Mouse (Mus musculus) T-cell, adult 2 months (primary cell): ENCODE data around the gene Mafg.
A peak's percentile ranks its signal among the peaks of the same experiment; 100 is the strongest.

Experiments used
- DNase-seq: peaks from one replicate; pipeline ENCODE4 v3.0.0; 2022; ENCODE audit warnings: low spot score

Gene Mafg

DNA sequence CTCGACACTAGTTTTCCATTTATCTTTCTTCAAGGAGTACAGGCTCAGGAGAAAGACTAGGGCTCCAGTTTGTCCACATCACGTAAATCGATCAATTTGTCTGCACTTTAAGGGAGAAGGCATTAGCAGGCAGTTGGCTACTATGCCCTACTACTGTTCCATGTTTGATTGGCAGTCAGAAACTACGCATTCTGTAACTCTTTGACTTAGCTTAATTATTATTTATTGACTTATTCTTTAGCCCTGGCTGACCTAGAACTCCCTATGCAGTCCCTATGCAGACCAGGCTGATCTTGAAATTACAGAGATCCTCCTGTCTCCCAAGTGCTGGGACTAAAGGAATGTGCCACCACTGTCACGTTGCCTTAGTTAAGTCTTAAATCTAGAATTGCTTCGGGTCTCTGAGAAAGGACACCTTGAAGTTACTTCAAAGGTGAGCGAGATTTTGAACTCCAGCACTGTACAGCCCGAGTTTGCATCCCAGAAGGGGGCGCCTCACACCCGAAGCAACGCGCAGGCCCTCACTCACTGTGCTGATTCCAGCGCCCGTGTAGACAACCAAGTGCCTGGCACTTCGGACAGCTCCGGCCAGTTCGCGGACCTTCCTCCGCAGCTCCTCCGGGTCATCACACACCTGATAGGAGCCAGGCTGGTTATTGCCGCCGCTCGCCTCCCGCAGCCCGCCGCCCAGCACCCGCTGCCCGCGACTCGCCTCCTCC lies 9.3 kb downstream of the Mafg start:
- peak; percentile 74 for DNase-seq

GRCm38 (mm10) chr11:120622805-120623204 lies 10.6 kb downstream of the Mafg start:
- DNase-seq, result no peak

DNA sequence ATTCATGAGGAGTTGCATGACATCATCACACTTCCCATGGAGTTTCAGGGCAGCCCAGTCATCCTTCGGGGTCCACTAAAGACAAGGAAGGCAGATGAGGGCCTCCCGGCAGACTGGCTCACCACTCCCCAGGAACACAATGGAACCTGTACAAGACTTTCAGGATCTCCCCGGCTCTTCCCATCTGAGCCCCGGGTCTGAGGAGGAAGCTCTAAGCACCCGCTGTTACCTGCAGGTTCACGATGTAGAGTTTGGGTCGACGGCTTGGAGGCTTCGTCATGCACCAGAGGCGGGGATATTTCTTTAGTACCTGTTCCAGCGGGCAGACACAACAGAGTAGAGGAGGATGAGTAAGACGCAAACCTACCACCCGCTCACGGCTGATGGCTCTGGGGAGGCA lies 13.2 kb downstream of the Mafg start:
- no peak for DNase-seq

DNA sequence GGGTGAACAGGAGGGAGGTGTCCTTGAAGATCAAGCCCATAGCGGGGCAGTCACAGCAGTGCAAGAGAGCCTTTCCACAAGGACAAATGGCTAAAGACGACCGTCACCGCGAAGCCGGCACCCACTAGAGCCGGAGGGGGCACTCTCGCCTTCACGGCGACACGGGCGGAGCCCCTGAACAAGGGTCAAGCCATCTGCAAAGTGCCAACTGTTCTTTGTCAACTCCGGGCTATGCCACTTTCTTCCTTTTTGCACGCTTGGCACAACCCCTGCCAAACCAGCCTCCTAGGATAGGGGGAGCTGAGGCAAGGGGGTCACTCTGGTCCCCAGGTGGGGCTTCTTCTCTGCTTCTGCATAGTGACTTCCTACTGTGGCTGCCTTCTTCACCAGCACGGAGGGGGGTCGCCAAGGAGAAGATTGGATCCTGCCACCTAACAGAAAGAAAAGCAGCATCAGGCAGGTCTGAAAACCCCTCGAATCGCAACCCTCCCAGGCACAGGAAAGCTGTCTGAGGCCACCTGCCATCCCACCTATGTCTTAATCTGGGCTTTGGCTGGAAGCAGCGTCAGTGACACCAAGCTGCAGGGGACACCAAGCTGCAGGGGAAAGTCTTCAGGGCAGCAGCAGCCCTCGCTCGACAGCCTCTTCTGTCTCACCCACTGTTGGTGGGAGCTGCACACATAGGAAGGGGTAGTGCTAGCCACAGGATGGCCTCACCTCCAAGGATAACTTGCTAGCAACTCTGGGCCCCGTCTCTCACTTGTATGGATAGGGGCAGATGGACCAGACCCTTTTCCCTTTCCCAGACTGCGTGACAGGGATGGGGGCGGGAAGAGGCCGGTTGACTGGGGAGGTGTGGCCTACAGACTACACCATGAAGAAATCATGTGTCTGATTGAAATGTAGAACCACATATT lies 14.5 kb downstream of the Mafg start:
- DNase-seq, result no peak

GRCm38 (mm10) chr11:120617519-120618112 lies 15.8 kb downstream of the Mafg start, which contains the start of gene Pcyt2:
TSS of gene Pcyt2 (minus strand) at chr11:120617936.
- peak; percentile 92 for DNase-seq

DNA sequence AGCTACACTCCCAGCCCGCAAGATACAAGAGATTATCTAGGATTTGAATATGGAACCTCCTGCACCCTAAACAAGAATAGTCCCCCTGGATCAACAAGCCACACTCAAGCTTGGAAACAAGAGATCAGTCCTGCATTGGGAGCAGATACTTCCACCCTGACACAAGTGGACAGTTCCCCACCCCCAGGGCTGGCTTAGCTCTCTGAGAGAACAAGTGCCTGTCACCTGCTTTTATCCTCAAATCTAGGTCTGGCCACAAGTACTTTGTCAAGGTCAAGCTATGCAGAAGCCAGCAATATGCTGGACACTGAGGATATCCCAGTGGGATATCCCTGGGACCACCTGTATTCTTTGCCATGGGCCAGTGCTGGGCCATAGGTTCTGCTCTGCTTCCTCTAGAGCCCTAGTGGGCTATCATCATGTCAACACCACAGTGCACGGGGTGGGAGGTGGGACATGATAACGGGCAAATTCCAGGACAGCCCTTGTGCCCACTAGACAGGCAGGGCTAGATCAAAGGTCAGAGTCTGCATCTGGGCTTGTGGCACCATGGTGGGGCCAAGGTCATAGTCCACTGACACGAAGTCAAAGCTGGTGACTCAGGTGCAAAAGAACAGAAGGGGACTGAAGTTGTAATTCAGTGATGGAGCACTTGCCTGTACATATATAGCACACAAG lies 16.6 kb downstream of the Mafg start:
- no peak for DNase-seq

DNA sequence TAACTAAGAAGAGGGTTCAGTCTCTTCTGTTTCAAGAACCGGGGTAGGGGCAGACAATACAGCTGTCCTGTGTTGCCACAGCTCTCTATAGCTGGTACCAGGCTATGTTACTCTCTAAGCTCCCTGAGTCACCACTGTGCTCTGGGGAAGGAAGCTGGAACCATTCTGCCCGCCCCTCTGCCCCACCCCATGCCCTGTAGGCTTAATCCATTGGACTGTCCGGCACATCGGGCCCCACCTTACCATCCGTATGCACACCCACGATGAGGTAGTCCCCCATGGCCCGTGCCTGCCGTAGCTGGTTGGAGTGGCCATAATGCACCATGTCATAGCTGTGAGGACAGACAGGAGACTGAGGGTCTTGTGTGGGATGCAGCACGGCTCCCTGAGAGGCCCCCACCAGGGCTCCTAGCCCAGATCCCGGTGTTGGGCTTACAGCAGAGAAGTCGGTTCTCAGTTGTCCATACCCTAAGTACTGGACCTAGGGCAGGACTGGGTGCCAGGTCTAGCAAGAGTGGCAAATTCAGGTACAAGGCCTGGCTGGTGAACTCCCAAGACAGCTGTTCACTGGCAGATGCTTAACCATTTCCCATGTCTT lies 17.7 kb downstream of the Mafg start:
- DNase-seq, result no peak

GRCm38 (mm10) chr11:120615167-120615566 lies 18.2 kb downstream of the Mafg start:
- no peak for DNase-seq

DNA sequence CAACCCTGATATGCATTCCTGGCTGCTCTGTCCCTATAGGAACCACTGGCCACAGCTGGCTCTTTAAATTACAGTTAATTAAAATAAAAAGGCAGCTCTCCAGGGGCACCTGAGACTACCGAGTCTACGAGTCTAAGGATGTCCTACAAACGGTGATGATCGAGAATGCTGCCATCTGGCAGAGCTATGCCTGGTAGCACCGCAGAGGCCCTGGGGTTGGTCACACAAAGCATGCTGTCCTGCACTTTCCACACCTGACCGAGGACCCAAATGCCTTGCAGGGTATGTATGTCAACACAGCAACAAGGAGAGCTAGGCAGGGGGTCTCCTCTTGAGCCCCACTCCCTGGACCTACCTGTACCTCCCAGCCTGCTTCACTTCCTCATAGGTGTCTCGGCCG lies 19.4 kb downstream of the Mafg start:
- no peak for DNase-seq

- DNase-seq, result no peak
Observed at GRCm38 (mm10) chr11:120613481-120613972, 19.9 kb downstream of the Mafg start.

- DNase-seq, result peak; percentile 77
Observed at GRCm38 (mm10) chr11:120612763-120613162, 20.6 kb downstream of the Mafg start.

DNA sequence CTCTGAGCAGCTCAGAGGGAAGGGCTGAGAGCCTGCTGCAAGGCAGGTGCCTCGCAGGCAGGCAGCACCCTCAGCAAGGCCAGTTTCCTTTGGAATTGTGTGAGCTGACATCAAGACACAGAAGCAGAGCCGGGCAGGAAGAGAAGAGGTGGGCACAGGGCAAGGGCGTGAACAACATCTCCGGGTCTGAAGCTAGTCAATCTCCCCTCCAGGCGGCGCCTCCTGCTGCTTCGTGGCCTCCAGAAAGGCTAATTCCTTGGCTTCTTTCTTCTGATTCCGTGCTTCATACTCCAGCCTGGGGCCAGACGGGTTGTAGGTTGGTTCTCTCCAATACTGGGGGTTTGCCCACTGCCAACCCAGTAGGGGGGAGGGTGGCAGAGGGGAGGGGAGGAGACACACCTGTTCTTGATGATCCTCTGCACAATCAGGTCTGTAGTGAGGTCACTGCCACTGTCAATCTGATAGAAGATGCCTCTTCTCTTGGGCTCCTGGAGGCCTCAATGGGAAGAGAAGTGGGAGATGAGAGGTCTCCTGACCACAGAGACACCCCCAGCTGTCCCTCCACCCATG lies 22.8 kb downstream of the Mafg start:
- DNase-seq, result no peak

GRCm38 (mm10) chr11:120609250-120609649 lies 24.1 kb downstream of the Mafg start:
- no peak for DNase-seq

- DNase-seq, result no peak
Observed at GRCm38 (mm10) chr11:120608241-120609034, 25.0 kb downstream of the Mafg start, which contains the start of gene Npb. TSS of gene Npb (plus strand) at chr11:120608477.

DNA sequence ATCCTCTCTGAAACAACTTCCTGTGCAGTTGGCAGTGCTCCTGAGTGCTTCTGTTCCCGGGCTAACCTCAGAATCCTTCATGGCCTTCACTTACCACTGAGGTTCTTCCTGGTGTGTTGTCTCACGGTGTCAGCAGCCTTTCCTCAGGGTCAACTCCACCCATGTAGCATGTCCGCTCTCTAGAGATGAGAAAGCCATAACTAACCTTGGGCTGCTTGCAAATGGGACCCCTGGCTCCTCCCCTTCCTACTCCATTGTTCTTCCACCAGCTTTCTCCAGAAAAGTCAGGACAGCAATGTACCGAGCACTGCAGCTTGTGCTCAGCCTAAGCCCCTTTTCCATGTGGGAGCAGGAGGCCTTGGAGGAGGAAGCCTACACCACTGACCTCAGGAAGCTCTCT lies 26.6 kb downstream of the Mafg start:
- no peak for DNase-seq

DNA sequence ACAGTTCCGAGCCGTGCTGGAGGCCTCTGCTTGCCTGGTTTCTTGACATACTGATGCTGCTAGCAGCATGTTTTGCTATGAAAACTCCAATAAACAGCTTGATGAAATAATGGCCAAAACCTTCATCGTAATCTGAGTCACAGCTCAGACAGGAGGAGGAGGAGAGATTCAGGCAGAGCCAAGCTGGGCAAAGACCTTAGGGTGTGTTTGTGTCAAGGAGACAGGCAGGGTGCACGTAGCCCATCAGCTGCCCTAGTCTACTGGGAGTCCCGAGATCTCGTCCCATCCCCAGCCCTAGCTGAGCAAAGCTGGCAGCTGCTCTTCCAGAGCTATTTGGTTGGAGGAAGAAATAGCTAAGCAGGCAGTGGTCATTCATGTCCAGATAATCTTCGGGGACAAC lies 27.7 kb downstream of the Mafg start:
- no peak for DNase-seq

GRCm38 (mm10) chr11:120603545-120603944 lies 29.9 kb downstream of the Mafg start:
- no peak for DNase-seq

DNA sequence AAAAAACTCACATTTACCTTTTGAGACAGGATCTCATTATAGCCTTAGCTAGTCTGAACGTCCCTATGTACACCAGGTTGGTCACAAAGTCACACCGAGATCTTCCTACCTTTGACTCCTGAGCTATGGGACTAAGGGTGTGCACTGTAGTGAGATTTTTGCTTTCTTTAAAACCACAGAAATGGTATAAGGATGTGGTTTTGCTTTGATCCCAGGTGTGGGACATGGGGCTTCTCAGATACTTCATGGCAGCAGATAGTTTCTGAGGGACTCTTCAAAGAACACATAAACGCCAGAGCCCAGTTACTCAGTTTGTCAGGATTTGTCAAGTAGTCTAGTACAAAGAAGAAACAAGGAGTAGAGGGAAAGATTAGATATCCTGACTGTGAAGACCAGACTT lies 32.7 kb downstream of the Mafg start:
- DNase-seq, result peak; percentile 68

GRCm38 (mm10) chr11:120598990-120599549 lies 34.3 kb downstream of the Mafg start:
- DNase-seq, result no peak
